Mouse (Mus musculus) testis, postnatal 10 days (tissue): ENCODE measurements around the gene Ctnnb1.

Source experiments
- DNase-seq: peaks from one replicate; pipeline ENCODE4 v3.0.0; 2021; ENCODE audit warnings: low spot score

Ctnnb1 gene

DNA sequence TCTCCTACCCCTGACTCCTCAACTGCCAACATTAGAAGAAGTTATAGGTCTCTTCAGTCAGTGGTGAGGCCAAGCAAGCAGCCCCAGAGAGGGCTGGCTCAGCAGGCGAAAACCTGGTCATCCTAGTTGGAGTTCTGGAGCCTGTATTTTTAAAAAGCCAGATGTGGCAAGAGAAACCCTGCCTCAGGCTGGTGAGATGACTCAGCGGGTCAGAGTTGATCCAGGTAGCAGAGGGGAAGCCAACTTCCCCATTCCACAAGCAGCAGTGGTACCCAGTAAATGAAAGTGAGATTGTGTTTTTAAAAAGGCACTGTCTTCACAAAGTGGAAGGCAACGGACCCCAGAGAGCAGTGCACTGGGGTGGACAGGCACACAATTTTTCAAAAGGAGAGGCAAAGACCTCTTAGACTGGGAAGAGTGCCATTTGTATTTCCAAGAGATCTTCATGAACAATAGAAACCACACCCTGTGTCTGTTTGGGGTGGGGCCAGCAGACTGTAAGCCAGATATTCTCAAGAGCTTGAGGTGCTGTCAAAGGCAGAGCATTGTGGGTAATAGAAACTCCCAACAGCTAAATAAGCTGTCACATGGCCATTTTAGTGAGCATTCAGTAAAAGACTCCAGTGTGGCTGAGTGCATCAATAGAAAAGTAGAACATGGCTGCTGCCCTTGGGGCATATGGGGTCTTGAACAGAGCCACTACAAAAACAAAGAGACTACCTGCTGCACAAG lies 33.1 kb downstream of the Ctnnb1 start:
- no peak for DNase-seq

DNA sequence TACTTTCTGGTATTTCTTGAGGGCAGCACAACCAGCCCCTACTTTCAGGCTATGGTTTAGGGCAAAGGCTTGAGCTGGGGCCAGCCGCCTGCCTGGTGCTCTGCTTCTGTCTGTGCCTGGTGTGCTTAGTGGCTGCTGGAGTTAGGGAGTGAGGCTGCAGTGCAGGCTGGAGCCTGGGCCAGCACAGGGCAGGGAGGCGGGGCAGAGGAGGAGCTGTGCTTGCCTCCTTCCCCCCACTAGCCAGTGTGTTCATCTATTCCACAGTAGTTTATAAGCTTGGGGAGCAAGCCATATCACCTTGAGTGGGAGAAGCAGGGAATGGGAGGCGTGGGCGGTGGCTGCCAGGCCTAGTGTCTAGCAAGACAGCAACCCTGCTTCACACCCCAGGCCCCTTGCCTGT lies 34.1 kb downstream of the Ctnnb1 start:
- DNase-seq, result peak; percentile 60

DNA sequence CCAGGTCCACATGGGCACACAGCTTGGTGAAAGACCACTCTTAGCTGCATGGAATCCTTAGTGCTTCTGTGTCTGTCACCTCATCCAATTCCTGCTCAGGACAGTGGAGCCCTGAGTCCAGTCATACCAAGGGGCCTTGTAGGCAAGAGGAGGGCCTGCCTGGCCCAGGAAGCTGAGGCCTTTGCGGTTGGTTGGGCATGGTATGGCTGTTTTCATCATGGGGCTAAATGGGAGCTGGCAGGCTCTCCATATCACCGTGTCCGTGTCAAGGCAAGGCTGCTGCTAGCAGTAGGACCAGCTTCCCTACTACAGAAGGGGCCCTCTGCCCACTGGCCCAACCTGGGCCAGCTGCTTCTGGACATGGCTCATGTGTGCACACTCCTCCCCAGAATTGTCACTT lies 34.7 kb downstream of the Ctnnb1 start:
- no peak for DNase-seq

DNA sequence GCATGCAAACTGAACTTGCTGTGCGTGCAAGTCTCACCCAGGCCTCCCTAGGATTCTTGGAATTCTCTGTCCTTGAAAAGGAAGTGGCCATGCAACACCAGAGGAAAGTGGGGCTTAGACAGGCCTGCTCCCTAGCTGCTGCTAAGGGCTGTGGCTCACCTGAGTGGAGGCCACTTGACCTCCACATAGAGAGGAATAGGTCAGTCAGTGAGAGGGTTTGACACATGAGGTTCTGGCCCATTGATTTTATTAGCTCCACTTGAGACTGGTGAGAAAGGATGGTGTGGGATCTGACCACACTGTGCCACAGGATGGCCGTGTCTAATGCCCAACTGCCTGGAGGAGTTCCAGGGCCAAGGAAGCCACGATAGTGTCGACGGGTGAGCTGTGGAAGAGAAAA lies 35.2 kb downstream of the Ctnnb1 start:
- no peak for DNase-seq

DNA sequence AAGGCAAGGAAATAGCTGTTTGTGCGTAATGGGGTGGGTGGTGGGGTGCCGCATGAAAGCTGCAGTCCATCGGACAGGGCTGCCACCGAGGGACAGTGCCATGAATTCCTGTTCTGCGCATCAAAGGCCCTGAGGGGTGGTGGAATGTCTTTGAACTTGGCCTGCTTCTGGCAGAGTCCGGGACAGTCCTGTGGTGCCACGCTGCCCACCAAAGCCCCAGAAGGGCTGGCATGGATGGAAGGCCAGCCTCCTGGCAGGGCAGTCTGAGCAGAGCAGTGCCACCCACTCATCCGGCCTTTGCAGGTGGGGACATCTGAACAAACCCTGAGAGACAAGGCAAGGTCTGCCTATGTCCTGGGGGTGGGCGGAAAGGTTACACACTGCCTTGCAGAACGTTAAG lies 36.0 kb downstream of the Ctnnb1 start:
- DNase-seq, result no peak

DNA sequence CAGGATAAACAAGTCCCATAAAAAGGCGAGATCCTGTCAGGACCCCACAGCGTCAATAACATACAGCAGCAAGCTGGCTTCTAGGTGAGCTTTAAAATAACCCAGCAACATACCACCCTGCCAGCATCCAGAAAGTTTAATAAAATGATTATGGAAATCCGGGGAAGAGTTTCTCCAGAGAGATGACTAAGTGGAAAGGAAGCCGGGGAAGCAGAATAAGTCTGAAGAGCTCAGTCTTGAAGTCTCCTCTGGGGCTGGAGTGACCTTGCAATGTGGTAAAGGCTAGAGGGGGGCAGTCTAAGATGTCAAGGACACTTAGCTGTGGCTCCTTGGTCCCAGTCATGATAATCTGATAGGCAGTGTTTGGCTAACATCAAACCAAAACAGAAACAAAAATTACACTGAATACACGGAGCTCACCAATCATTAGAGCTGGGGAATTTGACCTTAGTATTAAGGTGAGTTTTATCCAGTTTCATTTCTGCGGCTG lies 44.1 kb downstream of the Ctnnb1 start:
- DNase-seq, result no peak

DNA sequence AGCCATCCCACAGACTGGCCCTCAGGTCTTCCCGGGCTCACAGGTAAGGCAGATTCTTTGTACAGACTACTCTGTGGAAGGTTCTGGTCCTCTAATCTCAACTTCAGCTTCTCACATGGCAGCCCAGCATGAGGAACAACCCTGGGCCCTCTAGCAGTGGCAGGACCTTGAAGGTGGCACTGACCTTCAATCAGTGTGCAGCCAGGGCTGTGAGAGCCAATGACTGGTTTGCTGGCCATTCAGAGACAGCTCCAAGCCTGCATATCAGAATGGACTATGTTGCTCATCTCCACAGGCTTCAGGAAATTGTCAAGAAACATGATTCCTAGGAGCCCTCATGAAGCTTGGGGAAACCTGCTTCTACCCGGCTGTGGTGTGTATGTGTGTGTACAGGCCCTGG lies 45.2 kb downstream of the Ctnnb1 start:
- DNase-seq, result no peak

DNA sequence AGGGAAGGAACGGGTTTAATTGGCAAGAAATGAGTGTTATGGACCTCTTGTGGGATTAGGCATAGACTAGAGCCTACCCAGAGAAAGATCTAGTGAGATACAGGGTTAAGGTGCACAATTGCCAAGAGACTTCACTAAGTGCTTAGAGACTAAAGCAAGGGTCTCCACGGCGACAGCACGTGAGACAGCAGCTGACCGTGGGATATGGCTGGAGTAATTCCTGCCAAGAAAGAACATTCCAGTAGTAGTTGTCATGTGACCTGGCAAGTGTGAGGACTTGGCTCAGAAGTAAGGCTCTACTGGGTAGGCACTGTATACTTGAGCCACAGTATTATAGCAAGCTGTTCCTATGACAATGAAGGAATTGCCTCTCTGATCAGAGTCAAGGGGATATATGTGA lies 47.1 kb downstream of the Ctnnb1 start:
- no peak for DNase-seq

DNA sequence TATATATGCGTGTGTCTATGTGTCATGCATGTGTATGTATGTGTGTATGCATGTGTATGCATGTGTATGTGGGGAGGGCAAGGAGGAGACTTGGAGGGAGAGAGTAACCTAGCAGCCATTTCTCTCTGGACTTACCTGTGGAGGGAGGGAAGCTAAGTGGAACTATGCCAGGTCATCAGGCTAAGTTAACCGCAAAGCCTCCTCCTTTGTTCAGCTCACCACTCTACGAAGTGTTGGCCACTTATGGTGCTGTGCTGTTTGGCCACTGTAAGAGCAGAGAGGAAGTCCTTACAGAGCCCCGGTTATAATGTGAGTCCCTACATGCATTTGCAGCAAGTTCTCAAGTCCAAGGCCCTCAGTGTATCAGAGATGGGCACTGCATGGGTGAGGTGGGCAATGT lies 47.8 kb downstream of the Ctnnb1 start:
- no peak for DNase-seq

DNA sequence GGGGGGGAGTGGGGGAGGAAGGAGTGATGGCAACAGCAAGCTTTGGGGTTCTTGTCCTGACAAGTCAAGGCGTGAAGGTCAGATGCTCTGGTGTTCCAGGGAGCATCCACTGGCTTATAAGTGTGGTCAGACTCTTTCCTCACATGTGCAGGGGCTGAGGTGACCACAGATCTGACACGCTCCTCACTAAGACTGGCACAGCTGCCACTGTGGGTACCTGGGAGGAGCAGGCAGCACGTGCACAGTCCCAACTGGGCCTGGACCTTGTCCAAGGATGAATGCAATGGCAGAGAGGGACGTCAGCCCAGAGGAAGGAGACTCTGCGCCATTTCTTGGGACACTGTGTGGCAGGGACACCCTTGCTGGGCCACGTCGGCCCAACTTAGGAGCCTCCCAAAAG lies 52.8 kb downstream of the Ctnnb1 start:
- no peak for DNase-seq

DNA sequence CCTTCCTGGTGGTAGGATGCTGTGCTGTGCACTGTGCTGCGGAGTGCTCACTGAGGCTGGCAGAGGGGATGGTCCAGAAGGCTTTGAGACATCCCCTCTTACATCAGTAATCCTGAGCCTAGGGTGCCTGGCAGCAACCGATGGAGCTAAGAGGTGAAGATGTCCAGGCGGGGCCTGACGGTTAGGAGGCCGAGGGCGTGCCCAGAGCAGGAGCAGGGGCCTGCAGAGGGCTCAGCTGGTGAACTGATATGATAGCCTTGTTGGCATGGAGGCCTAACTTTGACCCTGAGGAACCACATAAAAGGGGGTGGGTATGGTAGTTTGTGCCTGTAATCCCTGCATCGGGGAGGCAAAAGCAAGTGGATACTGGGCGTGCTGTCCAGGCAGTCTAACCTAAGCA lies 54.8 kb downstream of the Ctnnb1 start:
- DNase-seq, result no peak

DNA sequence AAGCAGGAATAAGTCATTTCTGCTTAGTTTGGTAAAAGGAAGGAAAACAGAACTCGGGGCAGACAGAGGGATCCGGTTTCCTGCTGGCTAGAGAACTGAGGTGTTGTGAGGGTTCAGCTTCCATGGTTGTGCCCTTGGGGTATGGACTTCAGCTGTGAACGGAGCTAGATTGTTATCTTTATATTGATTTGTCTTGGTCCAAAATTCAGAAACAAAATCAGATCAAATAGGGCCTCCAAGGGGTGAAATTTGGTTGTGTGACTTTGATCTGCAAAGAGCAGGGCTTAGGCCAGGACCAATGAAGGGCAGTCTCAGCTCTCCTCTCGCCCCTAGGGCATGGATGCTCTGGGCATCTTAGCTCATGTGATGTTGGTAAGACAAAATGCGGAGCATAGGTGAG lies 55.5 kb downstream of the Ctnnb1 start:
- no peak for DNase-seq

DNA sequence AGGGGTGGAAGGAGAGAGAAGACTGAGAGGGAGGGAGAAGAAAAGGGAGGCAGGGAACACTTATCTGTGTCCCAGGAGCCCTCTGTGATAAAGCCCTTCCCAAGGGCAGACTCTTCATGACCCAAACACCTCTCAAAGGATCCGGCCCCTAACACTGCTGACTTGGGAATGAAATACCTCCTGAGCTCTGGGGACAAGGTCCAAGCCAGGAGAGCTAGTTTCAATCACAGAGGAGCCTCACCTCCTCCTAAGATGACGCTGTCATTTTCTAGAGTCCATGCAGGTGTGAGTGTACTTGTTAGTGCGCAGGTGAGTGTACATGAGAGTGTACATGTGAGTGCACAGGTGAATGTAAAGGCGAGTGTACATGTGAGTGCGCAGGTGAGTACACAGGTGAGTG lies 56.0 kb downstream of the Ctnnb1 start:
- no peak for DNase-seq

DNA sequence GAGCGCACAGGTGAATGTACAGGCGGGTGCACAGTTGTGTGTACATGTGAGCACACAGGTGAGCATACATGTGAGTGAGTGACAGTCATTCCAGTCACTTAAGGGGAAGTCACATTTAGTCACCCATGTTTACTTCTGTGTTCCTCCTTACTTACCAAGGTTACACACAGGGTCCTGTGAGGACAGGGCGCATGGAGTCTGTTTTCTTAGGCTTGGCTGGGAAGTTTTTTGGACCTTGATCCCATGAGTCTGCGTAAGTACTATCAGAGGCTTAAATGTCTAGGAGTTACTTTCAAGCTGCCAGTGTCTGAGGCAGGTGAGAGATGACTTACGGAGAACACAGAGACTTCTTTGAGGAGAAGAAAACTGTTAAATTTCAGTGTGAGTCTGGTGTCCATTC lies 56.5 kb downstream of the Ctnnb1 start:
- DNase-seq, result no peak

DNA sequence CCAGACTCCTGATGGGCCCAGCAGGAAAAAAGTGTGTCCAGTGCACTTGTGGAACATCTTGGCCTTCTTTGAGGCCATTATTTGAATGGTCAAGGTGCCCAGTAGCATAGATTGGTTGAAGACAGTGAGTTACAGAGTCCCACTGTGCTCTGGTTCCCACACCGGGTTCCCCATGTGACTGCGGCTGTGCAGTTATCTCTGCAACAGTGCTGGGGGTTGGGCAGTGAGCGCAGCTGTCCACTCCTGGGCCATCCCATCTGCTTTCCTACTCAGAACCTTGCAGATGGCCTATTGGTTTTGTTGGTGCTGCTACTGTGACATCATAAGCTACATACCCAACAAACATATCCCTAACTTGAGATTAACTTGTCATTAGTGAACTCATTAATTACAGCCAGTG lies 57.2 kb downstream of the Ctnnb1 start:
- no peak for DNase-seq

DNA sequence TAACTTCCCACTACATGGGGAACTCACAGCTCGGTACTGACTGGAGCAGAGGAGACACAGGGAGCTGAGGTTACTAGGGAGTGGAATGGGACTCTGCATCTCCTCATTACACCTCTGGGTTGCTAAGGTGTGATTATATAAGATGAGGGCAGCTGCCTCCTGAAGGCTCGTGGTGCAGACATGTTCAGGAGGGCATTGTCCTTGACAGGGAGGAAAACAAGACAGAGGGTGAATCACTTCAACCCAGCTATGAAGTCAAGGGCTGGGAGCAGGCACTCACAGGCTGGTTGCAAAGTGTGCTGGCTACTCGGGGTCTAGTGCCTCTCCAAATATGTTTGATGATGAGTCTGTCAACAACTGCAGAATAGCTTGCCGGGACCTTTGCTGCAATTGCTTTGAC lies 58.0 kb downstream of the Ctnnb1 start:
- DNase-seq, result no peak

DNA sequence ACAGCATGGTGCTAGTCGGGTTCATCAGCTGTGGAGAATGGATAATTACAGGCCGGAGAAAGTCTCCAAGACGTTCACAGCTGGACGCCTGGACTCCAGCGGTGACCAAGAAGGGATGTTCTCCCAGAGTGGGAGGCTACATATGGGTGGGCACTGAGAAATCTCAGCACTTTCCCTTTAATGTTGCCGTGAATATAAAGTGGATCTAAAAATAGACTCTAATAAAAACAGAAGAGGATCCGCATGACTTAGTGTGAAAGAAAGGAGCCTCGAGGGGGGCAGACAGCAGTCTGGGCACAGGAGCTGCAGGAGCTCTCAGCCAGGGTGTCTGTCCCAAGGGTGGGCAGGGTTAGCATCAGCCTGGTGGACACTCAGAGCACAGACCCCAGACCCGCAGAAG lies 59.1 kb downstream of the Ctnnb1 start:
- no peak for DNase-seq

DNA sequence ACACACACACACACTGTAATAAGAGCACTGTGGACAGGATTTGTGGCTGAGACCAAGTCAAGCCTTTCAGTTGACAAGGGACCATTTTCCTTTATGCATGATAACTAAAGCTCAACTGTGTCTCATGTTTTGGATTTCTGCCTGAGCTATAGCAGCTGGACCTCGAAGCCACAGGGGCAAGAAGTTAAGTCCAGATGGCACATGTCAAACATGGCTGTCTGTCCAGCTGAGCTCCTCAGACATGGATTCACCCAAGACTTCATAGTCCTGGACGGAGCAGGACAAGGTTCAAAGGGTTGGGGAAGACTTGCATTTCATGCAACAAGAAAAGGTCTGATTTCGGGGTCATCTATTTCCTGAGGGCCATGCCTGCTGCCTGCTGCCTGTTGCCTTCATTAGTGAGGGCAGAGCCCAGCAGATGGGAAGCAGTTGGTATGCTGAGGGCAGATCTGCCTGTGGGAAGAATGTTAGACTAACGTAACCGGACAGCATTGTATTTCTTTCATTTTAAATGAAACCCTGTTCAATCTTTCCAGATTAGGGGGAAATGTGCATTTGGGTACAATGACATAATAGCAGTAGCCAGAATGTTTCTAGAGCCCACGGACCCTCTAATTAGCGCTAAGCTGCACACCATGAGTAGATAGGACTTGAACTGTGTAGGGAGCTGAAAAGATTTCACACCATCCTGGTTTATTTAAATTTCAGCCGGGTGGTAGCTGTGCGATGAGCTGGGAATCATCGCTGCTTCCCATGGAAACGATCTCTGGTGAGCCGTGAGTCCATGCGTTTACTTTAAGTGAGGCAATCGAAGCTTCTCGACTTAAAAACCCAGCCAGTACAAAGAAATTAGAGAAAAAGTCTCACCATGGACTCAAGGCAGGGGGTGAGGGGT lies 61.0 kb downstream of the Ctnnb1 start:
- DNase-seq, result no peak

DNA sequence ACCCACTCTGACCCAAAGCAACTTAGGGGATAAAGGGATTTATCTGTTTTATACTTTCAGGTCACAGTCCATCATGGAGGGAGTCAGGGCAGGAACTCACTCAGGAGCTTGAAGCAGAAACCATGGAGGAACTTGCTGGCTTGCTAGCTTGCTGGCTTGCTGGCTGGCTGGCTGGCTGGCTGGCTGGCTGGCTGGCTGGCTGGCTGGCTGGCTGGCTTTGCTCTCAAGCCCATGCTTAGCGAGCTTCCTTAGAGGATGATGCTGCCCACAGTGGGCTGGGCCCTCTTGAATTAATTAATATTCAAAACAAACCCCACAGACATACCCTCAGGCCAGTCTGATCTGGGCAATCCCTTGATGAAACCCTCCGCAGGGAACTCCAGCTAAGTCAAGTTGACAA lies 62.8 kb downstream of the Ctnnb1 start:
- DNase-seq, result no peak

DNA sequence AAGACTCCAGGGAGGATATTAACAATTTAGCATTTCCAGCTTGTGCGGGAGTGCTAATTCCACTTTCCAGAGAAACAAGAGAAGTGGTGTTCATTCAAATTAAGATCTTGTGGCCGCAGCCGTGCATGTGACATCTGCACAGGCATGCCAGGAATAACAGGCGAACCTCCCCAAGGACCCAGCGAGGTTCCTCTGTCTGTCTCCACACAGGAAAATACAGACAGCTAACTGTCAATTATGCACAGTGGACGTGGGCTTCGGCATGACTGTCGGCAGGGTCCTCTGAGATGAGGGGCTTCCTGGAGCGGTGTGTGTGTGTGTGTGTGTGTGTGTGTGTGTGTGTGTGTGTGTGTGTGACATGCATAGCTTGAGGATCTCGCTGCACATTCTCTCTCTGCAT lies 64.0 kb downstream of the Ctnnb1 start:
- DNase-seq, result no peak

DNA sequence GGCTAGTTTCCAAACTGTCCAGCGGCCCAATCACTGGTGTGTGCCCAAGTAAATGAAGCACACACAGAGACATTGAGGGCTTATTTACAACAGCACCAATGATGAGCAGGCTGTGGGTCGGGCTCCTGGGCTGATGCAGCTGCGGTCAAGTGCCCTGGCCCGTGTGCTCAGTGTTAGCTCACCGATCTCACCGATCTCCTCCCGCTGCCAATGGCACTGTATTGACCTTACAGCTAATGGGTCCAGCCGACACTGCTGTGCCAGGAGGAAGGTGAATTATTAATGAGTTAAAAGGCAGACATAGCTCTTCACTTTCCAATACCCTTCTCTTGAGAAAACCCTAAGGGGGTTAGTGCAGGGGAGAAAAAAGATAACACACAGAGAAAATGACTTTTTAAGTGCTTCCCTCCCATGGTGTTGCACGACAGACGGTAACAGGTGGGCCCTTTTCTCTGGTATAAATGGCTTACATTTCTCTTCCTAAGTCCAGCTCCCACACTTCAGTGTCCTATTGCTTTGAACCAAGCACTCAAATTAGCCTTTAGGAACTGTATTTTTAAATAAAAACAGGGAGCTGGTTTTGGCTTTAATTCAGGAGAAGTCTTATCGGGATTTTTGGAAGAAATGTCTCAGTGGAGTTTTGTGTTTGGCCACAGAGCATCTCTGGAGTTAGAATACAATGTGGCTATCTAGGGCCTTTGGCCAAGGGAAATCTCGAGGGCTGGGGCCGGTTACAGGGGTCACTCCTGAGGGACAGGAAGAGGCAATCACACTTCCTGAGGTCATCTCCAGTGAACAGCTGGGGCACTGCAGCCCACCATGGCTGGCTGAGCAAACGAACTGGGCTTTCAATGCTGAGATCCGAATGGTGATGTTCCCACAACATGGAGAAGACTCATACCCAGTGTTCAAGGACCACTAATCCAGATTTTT lies 65.5 kb downstream of the Ctnnb1 start:
- DNase-seq, result no peak

DNA sequence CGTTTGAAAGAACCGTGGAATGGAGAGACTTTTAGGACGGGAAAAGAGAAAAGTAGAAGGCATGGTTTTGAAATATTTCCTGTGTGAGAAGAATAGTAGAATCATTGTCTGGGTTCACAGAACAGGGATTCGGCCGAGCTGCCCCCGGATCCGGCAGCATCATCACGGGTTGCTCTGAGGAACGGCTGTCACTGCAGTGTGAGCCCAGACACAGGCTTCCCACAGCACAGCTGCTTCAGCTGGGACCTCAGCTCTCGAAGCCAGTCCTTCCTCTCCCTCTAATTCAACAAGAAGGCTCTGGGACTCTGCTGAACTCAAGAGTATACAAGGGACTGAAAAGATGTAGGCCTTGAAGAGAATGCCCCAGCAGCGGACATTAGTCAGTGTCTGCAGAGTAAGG lies 69.7 kb downstream of the Ctnnb1 start:
- DNase-seq, result no peak
